Mouse (Mus musculus): ENCODE results near the gene Zfp518a. TPM values are rescaled to one million over a fixed set of nuclear protein-coding genes. Genes with fewer than 3 reads are reported as not detected.

Gene Zfp518a
- polyA plus RNA-seq, 1 experiment from 2014 or later: 5.4 TPM

Small RNA genes within 50 kb of the gene (microRNA-seq; reads per million reads assigned to microRNA genes)
- gene Mir8092: 0.65 reads per million

Other genes starting within 250 kb of the Zfp518a start
- 0.07 and 0.18 TPM in 2 replicates for gene Cc2d2b, start 146.0 kb upstream of the Zfp518a start, polyA plus RNA-seq (2015; fragmentation: Nextera tagmentation; extraction: Ambion mirVana)
- 18.1 and 18.4 TPM in 2 replicates for gene Ccnj, start 63.4 kb upstream of the Zfp518a start, polyA plus RNA-seq (2015; fragmentation: Nextera tagmentation; extraction: Ambion mirVana)
- 0.72 and 0.79 TPM in 2 replicates for gene Blnk, start 99.8 kb downstream of the Zfp518a start, polyA plus RNA-seq (2015; fragmentation: Nextera tagmentation; extraction: Ambion mirVana)
- gene Dntt, start 134.6 kb downstream of the Zfp518a start, polyA plus RNA-seq (2015; fragmentation: Nextera tagmentation; extraction: Ambion mirVana): not detected in 2 replicates
- not detected in 2 replicates for gene Opalin, start 182.4 kb downstream of the Zfp518a start, polyA plus RNA-seq (2015; fragmentation: Nextera tagmentation; extraction: Ambion mirVana)

All from hindbrain, embryonic 15.5 days (tissue).